In the genomic region with DNA sequence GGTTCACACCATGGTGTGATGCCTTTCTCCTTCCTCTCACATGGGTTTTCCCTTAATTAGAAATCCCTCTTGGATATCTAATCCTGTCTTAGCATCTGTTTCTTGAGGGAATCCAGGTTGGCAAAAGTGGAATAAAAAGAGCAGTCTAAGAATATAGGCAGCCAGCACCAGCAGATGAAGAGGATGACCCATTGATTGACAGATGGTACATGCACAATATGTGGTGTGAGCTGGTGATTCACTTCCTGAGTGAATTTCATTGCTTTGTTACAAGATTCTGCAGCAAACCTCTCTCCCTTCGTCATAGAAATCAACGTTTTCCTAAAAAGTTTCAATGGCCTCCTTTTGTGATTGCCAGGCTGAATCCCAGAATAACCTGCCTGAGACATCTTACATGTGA, we compare ENCODE assay signal across 13 mouse cellular contexts.
"Had no signal": no experiment of that assay in that cellular context is flagged by ENCODE, and none has a peak within 500 bp of the region (broad histone marks: within the 10 kb centered on the region; RNA-seq: fewer than 3 reads in every experiment).

No protein-coding gene starts in this region.

- DNase-seq: lung, adult 18-20 months; lung, embryonic 14.5 days; lung, postnatal 10 days; lung, postnatal 4 days; midbrain, embryonic 14.5 days; retina, postnatal 1 day; right cerebral cortex, postnatal 14 days; right cerebral cortex, postnatal 4 days; spleen, adult 18-20 months; thymus, adult 2 months; thymus, postnatal 25 days; thymus, postnatal 4 days had no signal

- ATAC-seq: midbrain, embryonic 16.5 days had no signal
